Mouse (Mus musculus) liver, postnatal 0 days (tissue): ENCODE measurements around the gene Ift122.
A peak's percentile ranks its signal among the peaks of the same experiment; 100 is the strongest.

Experiments used
- CTCF ChIP-seq: sonication (generic); IDR thresholded peaks from 2 replicates; pipeline ENCODE4 v1.5.1; 2016; ENCODE audit warnings: antibody characterized with exemption, low read depth
- EP300 ChIP-seq: IDR thresholded peaks from 2 replicates; pipeline ENCODE4 v1.6.1; 2016; ENCODE audit warnings: antibody characterized with exemption, low read depth, mild to moderate bottlenecking

DNA sequence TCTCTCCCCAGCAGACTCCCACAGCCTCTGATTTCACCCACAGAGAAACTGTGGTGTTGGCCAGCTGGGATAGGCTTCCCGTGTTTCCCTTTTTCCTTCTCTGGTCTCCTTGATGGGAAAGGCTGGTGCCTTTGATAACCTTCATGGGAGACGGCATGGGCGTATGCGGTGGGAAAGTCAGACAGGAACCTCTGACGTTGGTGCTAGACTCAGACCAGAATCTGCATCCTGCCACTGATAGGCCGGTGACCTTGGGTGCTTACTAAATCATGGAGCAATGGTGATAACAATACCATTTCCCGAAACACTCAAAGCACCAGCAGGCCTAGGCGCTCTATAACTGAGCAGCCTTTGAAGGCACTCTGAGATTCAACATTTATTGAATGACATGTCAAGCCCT is 27.5 kb downstream of the Ift122 start:
- no peak for TF ChIP-seq CTCF
- peak; percentile 63; the same call in 1 of the 2 replicates for TF ChIP-seq EP300
